Mouse (Mus musculus) embryonic facial prominence, embryonic 11.5 days (tissue): ENCODE measurements around the gene Oxct2a. TPM values are rescaled to one million over a fixed set of nuclear protein-coding genes. Genes with fewer than 3 reads are reported as not detected.
"Not testable (repeated sequence)": the region's sequence is repeated elsewhere in the genome, so short reads cannot be mapped to it uniquely, and the experiment has no call there.

Experiments used
- ATAC-seq: fragments of 200-750 bp; cut with Nextera tagmentation; replicated peaks from 2 replicates; pipeline ENCODE4 v1.8.0; 2017; ENCODE audit warnings: low read depth; ENCODE audit not compliant: insufficient number of reproducible peaks, low FRiP score, low TSS enrichment
- DNase-seq: peaks from one replicate; pipeline ENCODE4 v3.0.0-alpha.2; 2015; ENCODE audit warnings: low spot score
- H3K27ac ChIP-seq: fragments of 300-500 bp; sonication (generic); replicated peaks from 2 replicates; pipeline ENCODE4 v1.5.1; 2014; ENCODE audit warnings: mild to moderate bottlenecking, low read depth, low read length, control low read depth
- H3K27me3 ChIP-seq: fragments of 300-500 bp; sonication (generic); 2 replicates; pipeline ENCODE4 v1.6.1; 2014; ENCODE audit warnings: mild to moderate bottlenecking, low read length, moderate library complexity, mixed read lengths; ENCODE audit not compliant: control insufficient read depth, insufficient read depth
- H3K36me3 ChIP-seq: fragments of 300-500 bp; sonication (generic); replicated peaks from 2 replicates; pipeline ENCODE4 v1.6.1; 2014; ENCODE audit warnings: low read depth, mild to moderate bottlenecking, low read length, moderate library complexity, mixed read lengths; ENCODE audit not compliant: control insufficient read depth, insufficient read depth
- H3K4me1 ChIP-seq: fragments of 300-500 bp; sonication (generic); 2 replicates; pipeline ENCODE4 v1.6.1; 2014; ENCODE audit warnings: low read length, mixed read lengths; ENCODE audit not compliant: control insufficient read depth, insufficient read depth
- H3K4me2 ChIP-seq: fragments of 300-500 bp; sonication (generic); 2 replicates; pipeline ENCODE4 v1.6.1; 2014; ENCODE audit warnings: low read depth, mild to moderate bottlenecking, control low read depth, low read length, moderate library complexity
- H3K4me3 ChIP-seq: fragments of 300-500 bp; sonication (generic); 2 replicates; pipeline ENCODE4 v1.5.1; 2014; ENCODE audit warnings: low read depth, low read length, control low read depth
- H3K9ac ChIP-seq: fragments of 300-500 bp; sonication (generic); replicated peaks from 2 replicates; pipeline ENCODE4 v1.6.1; 2014; ENCODE audit warnings: mild to moderate bottlenecking, control low read depth, low read length
- H3K9me3 ChIP-seq: fragments of 300-500 bp; sonication (generic); replicated peaks from 2 replicates; pipeline ENCODE4 v1.6.1; 2016; ENCODE audit warnings: mild to moderate bottlenecking, low read length, inconsistent platforms, mixed read lengths; ENCODE audit not compliant: control insufficient read depth
- WGBS: fragments of 180-500 bp; shearing (Covaris S2); extraction: QIAGEN DNeasy Blood & Tissue Kit; methylation state at CpG from one replicate; pipeline ENCODE4 v1.1.7; 2014; 5-methylcytosine and 5-hydroxymethylcytosine counted together
- polyA plus RNA-seq: library from polyadenylated mRNA; unstranded; fragments of >200 nt; fragmentation: Nextera tagmentation; extraction: Ambion mirVana; gene quantifications from 2 replicates; pipeline ENCODE4 v1.2.1, GENCODE M21; 2014

Oxct2a gene
- polyA plus RNA-seq, 1 experiment from 2014 or later = not detected

DNA sequence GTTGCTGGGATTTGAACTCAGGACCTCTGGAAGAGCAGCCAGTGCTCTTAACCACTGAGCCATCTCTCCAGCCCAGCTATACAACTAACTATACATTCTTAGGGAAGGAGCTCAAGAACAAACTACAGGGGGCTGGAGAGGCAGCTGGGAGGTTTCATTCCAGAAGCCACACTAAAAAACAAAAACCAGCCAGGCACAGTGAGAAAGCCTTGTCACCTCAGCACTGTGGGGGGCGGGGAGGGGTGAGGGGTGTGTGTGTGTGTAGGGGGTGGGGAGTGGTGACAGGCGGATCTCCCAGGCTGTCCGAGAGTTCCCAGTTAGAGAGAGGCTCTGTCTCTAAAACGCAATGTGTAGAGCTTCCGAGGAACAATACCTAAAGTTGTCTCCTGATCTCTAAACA is 7.9 kb upstream of the Oxct2a start:
- H3K4me1 ChIP-seq = no peaks in the 10 kb centered on the region
- no peaks in the 10 kb centered on the region for H3K36me3 ChIP-seq
- ATAC-seq (no peak), DNase-seq (no peak)
- no peak overlapping the region for H3K9ac ChIP-seq
- H3K9me3 ChIP-seq = no peaks in the 10 kb centered on the region
- WGBS = 71% methylated on average over 5 of the region's 5 CpGs
- H3K27ac ChIP-seq = no peak overlapping the region
- H3K4me3 ChIP-seq = no peak overlapping the region
- H3K27me3 ChIP-seq = no peaks in the 10 kb centered on the region
- no peak overlapping the region for H3K4me2 ChIP-seq

DNA sequence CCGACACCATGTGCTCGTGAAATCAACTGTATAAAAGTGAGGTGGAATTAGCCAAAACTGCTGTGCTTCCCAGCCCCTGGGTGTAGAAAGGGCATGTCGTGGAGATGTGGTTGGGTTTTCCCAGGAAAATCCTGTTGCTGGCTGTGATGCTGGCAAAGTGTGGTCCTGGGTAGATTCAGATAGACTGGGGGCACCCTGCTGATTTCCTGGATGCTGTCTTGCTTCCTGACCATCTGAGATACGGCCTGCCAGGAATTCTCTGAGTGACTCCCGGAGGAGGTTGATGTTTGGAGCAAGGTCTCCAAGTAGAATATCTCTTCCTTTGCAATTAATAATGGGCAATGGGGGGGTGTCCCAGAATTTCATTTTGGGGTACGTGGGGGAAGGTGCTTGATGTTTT is 5.5 kb upstream of the Oxct2a start:
- no peaks in the 10 kb centered on the region for H3K36me3 ChIP-seq
- ATAC-seq = no peak
- no peak for DNase-seq
- no peaks in the 10 kb centered on the region for H3K9me3 ChIP-seq
- H3K4me2 ChIP-seq = no peak overlapping the region
- no peak overlapping the region for H3K4me3 ChIP-seq
- no peaks in the 10 kb centered on the region for H3K4me1 ChIP-seq
- H3K9ac ChIP-seq = no peak overlapping the region
- H3K27me3 ChIP-seq = no peaks in the 10 kb centered on the region
- 68% methylated on average over 6 of the region's 6 CpGs for WGBS
- H3K27ac ChIP-seq = no peak overlapping the region

DNA sequence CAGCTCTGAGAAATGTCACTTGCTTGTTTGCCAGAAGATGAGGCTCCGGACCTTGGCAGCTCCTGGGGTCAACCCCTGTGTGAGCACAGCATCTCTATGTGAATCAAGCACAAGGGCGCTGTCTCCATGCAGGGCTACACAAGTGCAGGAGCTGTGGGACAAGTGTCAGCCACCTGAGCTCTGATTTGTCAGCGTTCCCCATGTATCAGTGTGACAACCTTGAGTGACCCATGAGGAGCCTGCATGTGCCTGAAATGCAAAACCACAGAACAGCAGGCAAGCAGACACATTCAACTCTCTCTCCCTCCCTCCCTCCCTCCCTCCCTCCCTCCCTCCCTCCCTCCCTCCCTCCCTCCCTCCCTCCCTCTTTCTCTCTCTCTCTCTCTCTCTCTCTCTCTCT is 4.2 kb upstream of the Oxct2a start:
- Histone ChIP-seq H3K27me3 (peaks cover 8% of the 10 kb centered on the region), H3K9me3 (no peaks in the 10 kb centered on the region), H3K4me2 (no peak overlapping the region), H3K4me3 (no peak overlapping the region), H3K27ac (no peak overlapping the region), H3K9ac (no peak overlapping the region), H3K36me3 (no peaks in the 10 kb centered on the region), H3K4me1 (no peaks in the 10 kb centered on the region)
- DNase-seq (no peak), ATAC-seq (no peak)
- WGBS = 49% methylated on average over 3 of the region's 3 CpGs

DNA sequence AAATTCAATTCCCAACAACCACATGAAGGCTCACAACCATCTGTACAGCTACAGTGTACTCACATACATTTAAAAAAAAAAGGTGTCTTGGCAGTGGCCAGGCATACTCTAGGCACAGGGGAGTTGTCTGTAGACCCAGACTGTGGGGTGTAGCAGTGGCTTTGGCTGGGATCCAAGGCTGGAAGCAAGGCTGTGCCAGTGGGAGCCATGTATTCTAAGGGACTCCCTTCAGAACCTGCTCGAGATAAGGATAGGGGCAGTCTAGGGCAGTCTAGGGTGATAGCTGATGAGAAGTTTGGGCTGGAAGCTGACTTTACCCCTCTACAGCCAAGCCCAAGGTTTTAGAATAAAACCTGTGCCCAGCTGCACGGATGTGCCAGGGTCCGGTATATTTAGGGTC is 2.7 kb upstream of the Oxct2a start:
- H3K27me3 ChIP-seq = peaks cover 9% of the 10 kb centered on the region
- no peak for DNase-seq
- no peaks in the 10 kb centered on the region for H3K4me1 ChIP-seq
- WGBS = 73% methylated on average over 3 of the region's 3 CpGs
- no peaks in the 10 kb centered on the region for H3K36me3 ChIP-seq
- no peaks in the 10 kb centered on the region for H3K9me3 ChIP-seq
- no peak overlapping the region for H3K9ac ChIP-seq
- no peak for ATAC-seq
- H3K4me3 ChIP-seq = no peak overlapping the region
- H3K4me2 ChIP-seq = no peak overlapping the region
- no peak overlapping the region for H3K27ac ChIP-seq

DNA sequence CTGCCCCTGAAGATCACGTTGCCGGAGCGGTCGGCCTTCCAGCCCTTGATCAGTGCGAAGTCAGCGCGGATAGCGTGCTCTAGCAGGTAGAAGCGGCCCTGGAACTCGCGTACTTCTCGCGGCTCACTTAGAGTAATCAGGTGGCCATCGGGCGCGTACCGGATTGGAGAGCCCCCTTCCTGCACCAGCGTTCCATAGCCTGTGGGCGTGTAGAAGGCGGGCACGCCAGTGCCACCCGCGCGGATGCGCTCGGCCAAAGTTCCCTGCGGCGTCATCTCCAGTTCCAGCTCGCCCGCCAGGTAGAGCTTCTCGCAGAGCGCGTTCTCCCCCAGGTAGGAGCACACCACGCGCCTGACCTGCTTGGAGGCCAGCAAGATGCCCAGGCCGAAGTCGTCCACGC is 524 bp downstream of the Oxct2a start:
- ATAC-seq = not testable (repeated sequence)
- peak; percentile 18 for DNase-seq
- 0 out of 2 replicates have a peak overlapping the region, but pooled peaks have one; percentile 29 for H3K4me2 ChIP-seq

DNA sequence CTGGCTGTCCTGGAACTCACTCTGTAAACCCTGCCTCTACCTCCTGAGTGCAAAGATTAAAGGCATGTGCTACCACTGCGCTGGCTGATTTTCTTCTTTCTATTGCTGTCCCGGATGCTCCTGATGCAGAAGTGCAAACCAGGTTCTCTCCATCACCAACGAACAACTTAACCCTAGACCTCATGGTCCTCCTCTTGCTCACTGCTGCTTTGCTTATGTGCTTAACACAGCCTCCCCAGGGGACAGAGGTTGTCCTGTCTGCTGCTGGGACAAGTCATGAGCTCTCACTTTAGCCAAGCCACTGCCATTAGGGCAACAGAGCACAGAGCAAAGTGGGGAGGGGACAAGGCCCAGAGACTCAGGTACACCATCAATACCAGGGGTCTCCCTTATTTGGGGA is 8.9 kb downstream of the Oxct2a start:
- DNase-seq (no peak), ATAC-seq (no peak)
- H3K36me3 ChIP-seq = no peaks in the 10 kb centered on the region
- H3K27me3 ChIP-seq = no peaks in the 10 kb centered on the region
- no peaks in the 10 kb centered on the region for H3K4me1 ChIP-seq
- WGBS = 88% methylated on average over 3 of the region's 3 CpGs
- H3K27ac ChIP-seq = no peak overlapping the region
- H3K9ac ChIP-seq = no peak overlapping the region
- no peak overlapping the region for H3K4me3 ChIP-seq
- no peaks in the 10 kb centered on the region for H3K9me3 ChIP-seq
- no peak overlapping the region for H3K4me2 ChIP-seq

More for the DNA sequence above, 524 bp downstream of the Oxct2a start:
- H3K36me3 ChIP-seq, H3K9me3 ChIP-seq, H3K27me3 ChIP-seq, H3K27ac ChIP-seq, H3K4me3 ChIP-seq, H3K4me1 ChIP-seq, H3K9ac ChIP-seq: not testable (repeated sequence)
- WGBS = 11% methylated on average over 20 of the region's 38 CpGs

DNA sequence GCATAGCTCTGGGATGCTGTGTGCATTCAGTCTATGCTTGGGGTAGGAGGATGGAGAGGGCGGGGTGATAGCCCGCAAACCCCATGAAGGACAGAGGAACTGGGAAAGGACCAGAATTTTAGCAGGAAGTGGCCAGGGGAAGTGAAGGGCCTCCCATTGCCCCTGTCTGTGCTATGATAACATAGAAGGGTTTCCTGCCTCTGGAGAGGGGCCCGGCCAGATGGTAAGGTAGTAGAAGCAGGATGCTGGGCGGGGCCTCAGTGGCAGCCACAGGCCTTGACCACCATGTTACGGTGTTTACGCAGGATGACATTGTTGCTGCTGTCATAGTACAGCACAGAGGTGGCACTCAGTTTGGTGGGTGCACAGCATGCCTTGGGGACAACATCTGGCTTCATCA is 10.4 kb downstream of the Oxct2a start:
- ATAC-seq = no peak
- Histone ChIP-seq H3K9me3 (no peaks in the 10 kb centered on the region), H3K9ac (no peak overlapping the region), H3K4me1 (no peaks in the 10 kb centered on the region), H3K27me3 (no peaks in the 10 kb centered on the region), H3K4me2 (no peak overlapping the region), H3K27ac (no peak overlapping the region), H3K36me3 (no peaks in the 10 kb centered on the region), H3K4me3 (no peak overlapping the region)
- no peak for DNase-seq
- WGBS = 90% methylated on average over 6 of the region's 6 CpGs

DNA sequence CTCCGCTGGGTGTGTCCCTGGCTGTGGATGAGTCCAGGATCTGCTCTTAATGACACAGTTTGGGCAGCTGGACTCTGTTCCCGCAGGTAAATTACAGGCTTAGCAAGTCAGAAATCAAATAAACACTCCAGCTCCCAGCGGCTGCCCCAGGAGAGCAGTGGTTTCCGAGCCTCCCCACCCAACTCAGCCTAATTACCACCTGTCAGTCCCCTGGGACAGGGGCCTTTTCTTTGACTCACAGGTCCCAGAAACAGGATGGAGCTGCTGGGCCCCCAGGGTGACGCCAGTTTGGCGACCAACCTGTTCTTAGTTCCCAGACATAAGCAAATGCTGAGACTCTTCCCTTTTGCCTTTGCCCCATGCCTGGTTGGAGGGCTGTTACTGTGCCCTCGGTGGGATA is 11.6 kb downstream of the Oxct2a start:
- H3K36me3 ChIP-seq = no peaks in the 10 kb centered on the region
- no peak overlapping the region for H3K9ac ChIP-seq
- H3K4me3 ChIP-seq = no peak overlapping the region
- no peak overlapping the region for H3K4me2 ChIP-seq
- no peaks in the 10 kb centered on the region for H3K27me3 ChIP-seq
- ATAC-seq (no peak), DNase-seq (no peak)
- H3K27ac ChIP-seq = no peak overlapping the region
- no peaks in the 10 kb centered on the region for H3K9me3 ChIP-seq
- no peaks in the 10 kb centered on the region for H3K4me1 ChIP-seq
- 83% methylated on average over 7 of the region's 7 CpGs for WGBS
